10 mouse cellular contexts compared by ENCODE assay signal in the genomic region with DNA sequence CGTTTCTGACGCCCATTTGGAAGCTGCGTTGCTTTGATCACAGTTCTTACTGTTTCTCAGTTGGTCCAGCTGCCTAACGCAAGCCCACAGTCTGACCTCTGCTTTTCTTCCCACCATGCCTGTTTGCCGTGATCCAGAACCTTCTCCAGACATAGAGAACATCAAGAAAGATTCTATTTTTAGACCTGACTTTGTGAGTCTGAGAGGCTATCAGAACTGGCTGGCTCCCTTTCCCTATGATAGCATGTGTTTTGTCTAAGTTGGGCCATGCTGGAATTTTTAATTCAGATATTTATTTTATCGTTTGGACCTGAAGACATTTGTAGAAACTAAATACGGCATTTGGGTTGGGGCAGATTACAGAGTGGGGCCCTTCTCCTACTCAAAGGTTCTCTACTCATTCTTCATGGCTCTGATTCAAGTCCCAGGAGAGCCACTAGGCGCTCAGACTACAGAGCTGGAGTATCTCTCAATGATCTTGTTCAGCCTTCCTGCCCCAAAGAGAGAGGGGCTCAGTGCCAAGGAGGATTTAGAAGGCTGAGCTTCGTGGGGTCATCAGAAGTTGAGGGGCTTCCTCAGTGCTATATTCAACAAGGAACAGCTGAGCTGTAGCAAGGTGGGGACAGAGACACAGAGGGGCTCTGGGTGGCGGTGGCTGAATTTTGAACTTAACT.
A peak's percentile ranks its signal among the peaks of the same experiment; 100 is the strongest.
DNase-seq lines count a peak whose midpoint lies in the region; ATAC-seq and TF ChIP-seq lines count a peak whose summit lies in the region.
"Had no signal": no experiment of that assay in that cellular context is flagged by ENCODE, and none has a peak within 500 bp of the region (broad histone marks: within the 10 kb centered on the region; RNA-seq: fewer than 3 reads in every experiment).

No protein-coding gene starts in this region.

- H3K4me3 ChIP-seq in forebrain, embryonic 14.5 days (ENCODE audit: low read depth, low read length): no peak overlapping the region
- no peak overlapping the region for H3K4me3 ChIP-seq in forebrain, embryonic 12.5 days (replicated peaks)
- H3K4me3 ChIP-seq in lung, embryonic 14.5 days (ENCODE audit: low read depth, low read length): no peak overlapping the region
- no peak overlapping the region for H3K4me3 ChIP-seq in hindbrain, embryonic 15.5 days
- peak overlapping the region; percentile 19; the same call in 1 of the 2 replicates for H3K4me3 ChIP-seq in olfactory bulb, adult 2 months (ENCODE audit: insufficient read depth, low read depth, low read length)
- H3K4me3 ChIP-seq: limb, embryonic 12.5 days had no signal

- no peak for TF ChIP-seq POLR2A in olfactory bulb, adult 2 months (IDR thresholded peaks at IDR 0.05; ENCODE audit: insufficient read depth, low read depth, low read length)

- 0 out of 2 replicates have a peak, but pooled peaks have one; percentile 32 for ATAC-seq in forebrain, embryonic 14.5 days
- no peak for ATAC-seq in forebrain, embryonic 12.5 days (ENCODE audit: low FRiP score)
- no peak for ATAC-seq in lung, embryonic 14.5 days (ENCODE audit: insufficient read depth)
- no peak for ATAC-seq in hindbrain, embryonic 15.5 days (ENCODE audit: low FRiP score, low read depth)

- H3K4me1 ChIP-seq in forebrain, embryonic 14.5 days (ENCODE audit: control insufficient read depth, insufficient read depth, low read length): no peaks in the 10 kb centered on the region
- peaks cover 13% of the 10 kb centered on the region for H3K4me1 ChIP-seq in forebrain, embryonic 12.5 days
- no peaks in the 10 kb centered on the region for H3K4me1 ChIP-seq in lung, embryonic 14.5 days (ENCODE audit: insufficient read depth)
- H3K4me1 ChIP-seq in hindbrain, embryonic 15.5 days (replicated peaks): peaks cover 23% of the 10 kb centered on the region
- H3K4me1 ChIP-seq in olfactory bulb, adult 2 months (ENCODE audit: control insufficient read depth, insufficient read depth, low read length): peaks cover 21% of the 10 kb centered on the region
- H3K4me1 ChIP-seq: limb, embryonic 12.5 days had no signal

- H3K9ac ChIP-seq in forebrain, embryonic 14.5 days (ENCODE audit: low read length): no peak overlapping the region
- no peak overlapping the region for H3K9ac ChIP-seq in forebrain, embryonic 12.5 days
- no peak overlapping the region for H3K9ac ChIP-seq in lung, embryonic 14.5 days
- no peak overlapping the region for H3K9ac ChIP-seq in hindbrain, embryonic 15.5 days
- H3K9ac ChIP-seq: limb, embryonic 12.5 days had no signal

- no peak overlapping the region for H3K27ac ChIP-seq in forebrain, embryonic 14.5 days (ENCODE audit: low read depth, low read length)
- no peak overlapping the region for H3K27ac ChIP-seq in forebrain, embryonic 12.5 days
- H3K27ac ChIP-seq in lung, embryonic 14.5 days (ENCODE audit: low read depth): peak overlapping the region; percentile 30; the same call in 1 of the 2 replicates
- peak overlapping the region; percentile 6; the same call in 1 of the 2 replicates for H3K27ac ChIP-seq in hindbrain, embryonic 15.5 days (replicated peaks)
- H3K27ac ChIP-seq in olfactory bulb, adult 2 months (ENCODE audit: insufficient read depth, low read depth, low read length): peak overlapping the region; percentile 93
- H3K27ac ChIP-seq: limb, embryonic 12.5 days had no signal

- H3K4me2 ChIP-seq in forebrain, embryonic 14.5 days (ENCODE audit: low read length): no peak overlapping the region
- H3K4me2 ChIP-seq in forebrain, embryonic 12.5 days: no peak overlapping the region
- no peak overlapping the region for H3K4me2 ChIP-seq in lung, embryonic 14.5 days
- H3K4me2 ChIP-seq in hindbrain, embryonic 15.5 days: no peak overlapping the region
- H3K4me2 ChIP-seq: limb, embryonic 12.5 days had no signal

- TF ChIP-seq CTCF in lung, embryonic 14.5 days (IDR thresholded peaks at IDR 0.05; ENCODE audit: low read depth): no peak
- no peak for TF ChIP-seq CTCF in olfactory bulb, adult 2 months (IDR thresholded peaks at IDR 0.05; ENCODE audit: insufficient read depth, low read depth, low read length)

- no peaks in the 10 kb centered on the region for H3K9me3 ChIP-seq in forebrain, embryonic 14.5 days (replicated peaks; ENCODE audit: control insufficient read depth, low read length)
- no peaks in the 10 kb centered on the region for H3K9me3 ChIP-seq in forebrain, embryonic 12.5 days
- H3K9me3 ChIP-seq in lung, embryonic 14.5 days (ENCODE audit: low read depth, low read length): no peaks in the 10 kb centered on the region
- no peaks in the 10 kb centered on the region for H3K9me3 ChIP-seq in hindbrain, embryonic 15.5 days
- H3K9me3 ChIP-seq: limb, embryonic 12.5 days had no signal

- no peak for DNase-seq in forebrain, embryonic 14.5 days (ENCODE audit: low spot score)
- peak; percentile 30 for DNase-seq in lung, embryonic 14.5 days
- no peak for DNase-seq in lung, postnatal 36 days
- no peak for DNase-seq in right cerebral cortex, postnatal 14 days
- no peak for DNase-seq in frontal cortex, postnatal 10 days (ENCODE audit: low spot score in 2 of 2)
- DNase-seq: kidney, adult 11 months had no signal

- no peaks in the 10 kb centered on the region for H3K36me3 ChIP-seq in forebrain, embryonic 14.5 days (ENCODE audit: control insufficient read depth, insufficient read depth, low read length)
- H3K36me3 ChIP-seq in forebrain, embryonic 12.5 days (replicated peaks): no peaks in the 10 kb centered on the region
- H3K36me3 ChIP-seq in lung, embryonic 14.5 days (ENCODE audit: insufficient read depth): no peaks in the 10 kb centered on the region
- H3K36me3 ChIP-seq in hindbrain, embryonic 15.5 days: no peaks in the 10 kb centered on the region
- H3K36me3 ChIP-seq: limb, embryonic 12.5 days had no signal

- WGBS in forebrain, embryonic 14.5 days: 64% methylated on average over 10 of the region's 10 CpGs
- 67% methylated on average over 10 of the region's 10 CpGs for WGBS in forebrain, embryonic 12.5 days
- 51% methylated on average over 10 of the region's 10 CpGs for WGBS in lung, embryonic 14.5 days
- WGBS in hindbrain, embryonic 15.5 days: 63% methylated on average over 10 of the region's 10 CpGs
- 29% methylated on average over 10 of the region's 10 CpGs for WGBS in olfactory bulb, adult 2 months

- H3K27me3 ChIP-seq in forebrain, embryonic 14.5 days (replicated peaks; ENCODE audit: control insufficient read depth, insufficient read depth, low read length): no peaks in the 10 kb centered on the region
- no peaks in the 10 kb centered on the region for H3K27me3 ChIP-seq in forebrain, embryonic 12.5 days
- no peaks in the 10 kb centered on the region for H3K27me3 ChIP-seq in lung, embryonic 14.5 days (ENCODE audit: insufficient read depth, low read length)
- H3K27me3 ChIP-seq in hindbrain, embryonic 15.5 days: no peaks in the 10 kb centered on the region
- H3K27me3 ChIP-seq: limb, embryonic 12.5 days had no signal

Comparison
In these comparisons a context has a peak if more than half of its experiments do, and no peak if none do; other contexts are left out.
1. H3K27ac ChIP-seq: peak in lung, embryonic 14.5 days (single experiment), hindbrain, embryonic 15.5 days (single experiment) and olfactory bulb, adult 2 months (single experiment); none in forebrain, embryonic 14.5 days (single experiment) and forebrain, embryonic 12.5 days (single experiment).